Mouse (Mus musculus): ENCODE measurements around the gene Nudt8.

- TF ChIP-seq TAL1 (IDR thresholded peaks at IDR 0.05; ENCODE audit: low read length) (no peak), GATA1 (IDR thresholded peaks at IDR 0.05; ENCODE audit: low read length) (no peak)
Measured at GRCm38 (mm10) chr19:4011086-4011485, 10.7 kb downstream of the Nudt8 start.
